Mouse (Mus musculus) embryo, embryonic 10 days (tissue): ENCODE data around the gene Olfr459.

Experiments used
- DNase-seq: peaks from one replicate; pipeline ENCODE4 v3.0.0-alpha.2; 2015; ENCODE audit warnings: low spot score

The Olfr459 gene

DNA sequence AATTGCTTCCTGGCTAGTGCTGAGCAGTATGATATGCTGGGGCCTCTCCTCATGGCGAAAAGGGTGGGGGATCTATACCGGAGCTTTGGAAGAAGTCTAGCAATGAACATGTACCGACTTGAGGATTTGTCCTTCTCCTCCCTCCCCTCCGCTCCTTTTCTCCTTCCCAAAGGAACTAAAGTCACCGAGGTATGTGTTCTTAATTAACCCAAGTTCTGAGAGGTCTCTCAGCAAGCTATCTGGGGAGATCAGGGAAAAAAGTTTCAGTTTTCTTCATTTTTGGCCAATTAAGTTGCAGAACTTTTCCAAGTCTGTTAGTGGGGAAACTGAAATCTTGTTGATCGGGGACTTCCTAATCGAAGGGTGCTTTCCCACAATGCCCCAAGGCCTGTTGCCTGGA is at the start of gene Olfr459:
TSS of gene Olfr459 (minus strand) at position 101 of the 400 bp plus-strand sequence.
- no peak for DNase-seq

GRCm38 (mm10) chr6:41824086-41824485 is 49.1 kb upstream of the Olfr459 start:
- no peak for DNase-seq

- DNase-seq, result no peak
Measured at GRCm38 (mm10) chr6:41786700-41787099, 11.7 kb upstream of the Olfr459 start.

DNA sequence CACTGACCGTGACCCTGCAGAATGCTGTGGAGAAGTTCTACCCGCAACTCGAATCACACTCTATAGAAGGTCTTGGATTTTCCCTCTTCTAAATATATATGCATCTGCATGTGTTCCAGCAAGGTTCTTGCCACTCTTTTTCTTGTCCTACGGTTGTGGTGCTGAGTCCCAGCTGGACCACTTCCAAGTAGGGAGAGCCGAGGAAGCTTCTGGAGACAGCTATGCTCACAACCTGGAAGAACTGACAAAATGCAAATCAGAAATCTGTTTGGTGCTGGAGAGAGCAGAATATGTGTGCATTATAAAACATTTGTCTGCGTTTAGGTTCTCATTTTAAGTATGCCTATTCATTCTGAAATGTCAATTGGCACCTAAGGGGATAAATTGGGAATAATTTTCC is 744 bp upstream of the Olfr459 start:
- no peak for DNase-seq

DNA sequence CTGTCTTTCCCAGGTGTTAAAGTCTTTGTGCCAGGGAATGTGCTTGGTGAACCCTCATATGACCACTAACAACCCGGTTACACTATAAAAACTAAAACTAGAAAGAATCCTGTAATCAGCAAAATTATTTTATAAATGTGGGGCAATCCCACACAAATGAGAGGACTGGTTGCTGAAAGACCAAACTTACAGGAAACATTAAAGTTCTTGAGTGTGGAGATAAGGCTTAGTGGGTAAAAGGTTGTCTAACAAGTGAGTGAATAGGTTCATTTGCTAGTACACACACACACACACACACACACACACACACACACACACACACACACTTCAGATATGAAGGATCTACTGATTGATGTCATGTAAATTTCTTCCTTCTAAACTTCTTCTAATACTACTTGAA is 5.1 kb downstream of the Olfr459 start:
- DNase-seq, result no peak

DNA sequence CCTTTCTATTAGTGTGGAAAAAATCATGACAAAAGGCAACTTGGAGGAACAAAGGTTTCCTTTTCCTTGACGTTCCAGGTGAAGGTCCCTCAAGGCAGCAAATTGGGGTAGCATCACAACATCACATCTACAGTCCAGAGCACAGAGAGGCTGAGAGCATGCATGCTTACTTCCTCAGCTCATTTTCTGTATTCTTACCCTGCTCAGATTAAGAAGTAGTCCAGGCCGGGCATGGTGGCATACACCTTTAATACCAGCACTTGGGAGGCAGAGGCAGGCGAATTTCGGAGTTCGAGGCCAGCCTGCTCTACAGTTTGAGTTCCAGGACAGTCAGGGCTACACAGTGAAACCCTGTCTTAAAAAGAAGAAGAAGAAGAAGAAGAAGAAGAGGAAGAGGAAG is 10.7 kb downstream of the Olfr459 start:
- no peak for DNase-seq

GRCm38 (mm10) chr6:41762370-41762757 is 12.6 kb downstream of the Olfr459 start:
- no peak for DNase-seq

- DNase-seq, result peak; percentile 86
Measured at GRCm38 (mm10) chr6:41761702-41762369, 13.1 kb downstream of the Olfr459 start.

GRCm38 (mm10) chr6:41759618-41760017 is 15.4 kb downstream of the Olfr459 start:
- DNase-seq, result no peak

DNA sequence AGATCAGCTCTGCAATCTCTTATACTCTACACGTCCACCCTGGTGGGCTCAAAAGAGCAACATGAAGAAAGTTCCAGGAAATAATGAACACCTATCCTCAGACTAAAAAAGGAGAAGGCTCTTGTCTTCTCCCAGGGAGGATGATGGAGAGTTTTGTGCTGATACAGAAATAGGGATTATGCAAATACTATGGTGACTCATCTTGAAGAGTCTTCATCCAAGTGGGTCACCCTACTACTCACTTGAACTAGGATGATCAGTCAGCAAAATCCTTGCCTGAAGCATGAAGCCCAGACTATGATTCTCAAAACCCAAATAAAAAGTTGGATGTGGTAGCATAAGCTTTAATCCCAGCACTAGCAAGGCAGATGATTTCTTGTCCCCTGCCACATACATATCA is 16.6 kb downstream of the Olfr459 start:
- DNase-seq, result no peak

DNA sequence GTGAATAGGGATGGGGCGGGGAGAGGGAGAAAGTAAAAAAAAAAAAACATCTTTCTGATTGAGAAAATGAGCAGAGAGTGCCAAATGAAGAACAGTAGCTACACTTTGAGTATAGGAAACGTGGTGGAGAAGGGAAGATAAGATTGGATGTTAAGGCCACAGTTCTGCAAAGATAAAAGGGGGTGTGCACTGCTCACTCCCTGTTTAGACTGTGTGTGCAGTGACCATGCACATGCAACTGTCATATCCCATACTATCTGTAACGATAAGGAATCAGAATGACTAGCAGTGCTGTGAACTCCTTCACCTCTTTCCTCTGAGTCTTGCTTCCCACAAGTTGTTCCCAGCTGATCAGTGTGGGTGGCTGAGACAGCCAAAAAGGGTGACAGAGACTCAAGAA is 17.8 kb downstream of the Olfr459 start:
- DNase-seq, result no peak

DNA sequence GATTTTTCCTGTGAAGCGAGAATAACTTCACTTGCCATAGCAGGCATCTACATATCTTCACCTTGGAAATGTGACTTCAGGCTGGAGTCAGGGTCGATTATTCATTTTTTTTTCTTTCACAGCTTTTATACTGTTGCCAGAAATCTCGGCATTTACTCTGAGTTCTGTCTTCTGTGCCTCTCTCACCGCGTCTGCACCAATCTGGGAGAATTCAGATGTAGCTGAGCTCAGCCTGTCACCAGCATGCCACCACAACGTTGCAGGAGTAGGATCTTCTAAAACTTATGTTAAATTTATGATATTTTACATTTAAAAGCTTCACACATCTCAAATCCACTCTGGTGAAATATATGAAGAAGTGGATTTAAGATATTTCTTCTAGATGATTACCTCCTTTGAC is 20.4 kb downstream of the Olfr459 start:
- no peak for DNase-seq

- DNase-seq, result no peak
Measured at GRCm38 (mm10) chr6:41744664-41745392, 30.1 kb downstream of the Olfr459 start.

GRCm38 (mm10) chr6:41741101-41741500 is 33.9 kb downstream of the Olfr459 start:
- no peak for DNase-seq

DNA sequence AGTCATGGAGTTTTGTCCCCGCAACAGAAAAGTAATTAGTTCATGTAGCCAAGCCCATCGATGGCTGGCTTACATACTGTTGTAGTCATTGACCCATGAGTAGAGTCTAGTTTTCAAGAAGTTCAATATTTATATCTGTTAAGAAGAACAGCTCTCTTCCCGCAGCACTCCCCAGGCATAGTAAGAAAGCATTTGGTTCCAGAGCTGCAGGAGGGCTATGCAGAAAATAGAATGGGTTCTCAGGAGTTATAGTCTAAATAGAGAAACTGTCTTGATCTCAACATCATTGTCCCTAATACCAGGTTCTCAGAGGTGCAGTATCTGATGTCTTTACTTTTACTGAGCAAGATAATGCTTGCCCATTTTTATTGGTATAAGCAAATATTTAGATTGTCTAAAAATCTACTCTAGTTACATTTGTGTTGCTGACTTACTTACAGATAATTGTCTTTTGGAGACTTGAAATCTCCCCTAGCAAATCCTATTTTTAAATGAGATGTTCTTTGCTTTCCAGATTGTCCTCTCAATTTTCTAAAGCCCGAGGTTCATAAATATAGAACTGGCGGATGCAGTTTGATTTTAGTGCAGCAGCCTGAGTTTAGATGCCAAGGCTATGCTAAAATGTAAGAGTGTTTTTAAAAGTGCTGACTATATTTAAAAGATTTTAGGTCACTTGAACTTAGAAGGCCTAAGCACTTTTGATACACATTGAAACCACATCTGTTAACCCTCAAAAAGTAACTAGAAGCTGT is 40.1 kb downstream of the Olfr459 start:
- DNase-seq, result no peak

DNA sequence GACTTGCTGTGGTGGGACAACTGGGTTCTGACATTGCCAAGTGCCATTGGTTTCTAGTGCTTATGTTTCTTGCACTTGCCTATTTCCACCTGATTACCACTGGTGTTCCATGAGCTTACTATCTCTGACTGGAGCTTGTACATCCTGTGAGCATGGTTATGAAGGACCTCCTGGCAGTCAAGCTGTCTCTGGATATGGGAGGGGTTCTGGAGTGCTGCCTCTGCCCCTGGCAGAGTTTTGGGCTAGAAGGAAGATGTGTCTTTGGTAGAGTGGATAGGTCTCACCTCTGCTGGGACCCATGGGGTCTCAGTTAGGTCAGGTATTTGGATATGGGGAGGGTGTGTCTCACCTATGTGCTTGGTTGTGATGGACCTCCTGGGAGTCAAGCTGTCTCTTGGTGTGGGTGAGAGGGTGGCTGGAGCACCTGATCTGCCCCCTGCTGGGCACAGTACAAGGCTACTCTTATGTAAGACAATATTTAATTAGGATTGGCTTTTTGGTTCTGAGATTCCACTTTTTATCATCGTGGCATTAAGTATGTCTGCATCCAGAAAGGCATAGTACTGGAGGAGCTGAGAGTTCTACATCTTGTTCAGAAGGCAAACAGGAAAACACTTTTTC is 46.9 kb downstream of the Olfr459 start:
- no peak for DNase-seq

DNA sequence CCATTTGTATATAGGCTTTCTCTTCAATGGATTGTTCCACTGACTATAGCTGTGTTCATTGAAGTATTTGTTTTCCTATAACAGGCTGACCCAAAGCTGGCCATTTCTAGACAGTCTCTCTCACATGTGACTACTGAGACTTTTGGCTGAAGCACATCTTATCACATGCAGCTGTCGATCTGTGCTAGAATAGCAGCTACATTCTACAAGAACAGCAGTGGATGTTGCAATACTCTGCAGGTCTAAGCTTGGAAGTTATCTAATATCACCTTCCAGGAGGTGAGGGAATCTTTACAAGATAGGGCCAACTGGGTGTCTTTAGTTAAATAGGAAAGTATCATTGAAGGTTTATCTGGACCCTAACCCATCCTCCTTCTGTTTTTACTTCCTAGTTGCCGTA is 53.5 kb downstream of the Olfr459 start:
- DNase-seq, result no peak
